Mouse (Mus musculus) c-Kit-negative CD71-positive TER-119-positive erythroid progenitor cells, embryonic 14.5 days (primary cell): ENCODE data around the gene Dusp28.

Experiments used
- DNase-seq: peaks from one replicate; pipeline ENCODE4 v3.0.0-alpha.2; 2013; ENCODE audit warnings: low read depth, low spot score

Dusp28 gene

GRCm38 (mm10) chr1:92906779-92907631, at the start of gene Dusp28:
Gene Dusp28 (plus strand): TSS chr1:92906981.
- peak; percentile 79 for DNase-seq

GRCm38 (mm10) chr1:92861503-92861902, 45.3 kb upstream of the Dusp28 start:
- no peak for DNase-seq

- no peak for DNase-seq
These were observed 43.5 kb upstream of the Dusp28 start for GRCm38 (mm10) chr1:92863268-92863667.

GRCm38 (mm10) chr1:92866170-92866569, 40.6 kb upstream of the Dusp28 start:
- DNase-seq, result no peak

GRCm38 (mm10) chr1:92869985-92870384, 36.8 kb upstream of the Dusp28 start:
- no peak for DNase-seq

GRCm38 (mm10) chr1:92872666-92873065, 34.1 kb upstream of the Dusp28 start:
- DNase-seq, result no peak

GRCm38 (mm10) chr1:92874011-92874410, 32.8 kb upstream of the Dusp28 start:
- DNase-seq, result no peak

- DNase-seq, result no peak
These were observed 31.2 kb upstream of the Dusp28 start for GRCm38 (mm10) chr1:92875360-92876111.

GRCm38 (mm10) chr1:92877431-92877978, 29.3 kb upstream of the Dusp28 start:
- DNase-seq, result no peak

GRCm38 (mm10) chr1:92878066-92878741, 28.6 kb upstream of the Dusp28 start:
- no peak for DNase-seq

- DNase-seq, result no peak
These were observed 27.5 kb upstream of the Dusp28 start for GRCm38 (mm10) chr1:92879266-92879665.

- DNase-seq, result no peak
These were observed 26.7 kb upstream of the Dusp28 start for GRCm38 (mm10) chr1:92880101-92880500.

GRCm38 (mm10) chr1:92881982-92882381, 24.8 kb upstream of the Dusp28 start:
- DNase-seq, result no peak

- no peak for DNase-seq
These were observed 17.7 kb upstream of the Dusp28 start for GRCm38 (mm10) chr1:92888901-92889655.

GRCm38 (mm10) chr1:92892791-92893190, 14.0 kb upstream of the Dusp28 start:
- no peak for DNase-seq

GRCm38 (mm10) chr1:92893896-92894295, 12.9 kb upstream of the Dusp28 start:
- DNase-seq, result no peak

- no peak for DNase-seq
These were observed 11.7 kb upstream of the Dusp28 start for GRCm38 (mm10) chr1:92895089-92895488.

GRCm38 (mm10) chr1:92902786-92903185, 4.0 kb upstream of the Dusp28 start, which contains the start of gene Ankmy1:
Gene Ankmy1 (minus strand): TSS chr1:92902906.
- DNase-seq, result no peak

- no peak for DNase-seq
These were observed 3.2 kb upstream of the Dusp28 start for GRCm38 (mm10) chr1:92903627-92904026.

GRCm38 (mm10) chr1:92905703-92906310, 974 bp upstream of the Dusp28 start:
- DNase-seq, result no peak
